Mouse (Mus musculus) embryo, embryonic 10 days (tissue): ENCODE results near the gene Rell1.
A peak's percentile ranks its signal among the peaks of the same experiment; 100 is the strongest.

Source experiments
- DNase-seq: peaks from one replicate; pipeline ENCODE4 v3.0.0-alpha.2; 2015; ENCODE audit warnings: low spot score

Rell1 gene

DNA sequence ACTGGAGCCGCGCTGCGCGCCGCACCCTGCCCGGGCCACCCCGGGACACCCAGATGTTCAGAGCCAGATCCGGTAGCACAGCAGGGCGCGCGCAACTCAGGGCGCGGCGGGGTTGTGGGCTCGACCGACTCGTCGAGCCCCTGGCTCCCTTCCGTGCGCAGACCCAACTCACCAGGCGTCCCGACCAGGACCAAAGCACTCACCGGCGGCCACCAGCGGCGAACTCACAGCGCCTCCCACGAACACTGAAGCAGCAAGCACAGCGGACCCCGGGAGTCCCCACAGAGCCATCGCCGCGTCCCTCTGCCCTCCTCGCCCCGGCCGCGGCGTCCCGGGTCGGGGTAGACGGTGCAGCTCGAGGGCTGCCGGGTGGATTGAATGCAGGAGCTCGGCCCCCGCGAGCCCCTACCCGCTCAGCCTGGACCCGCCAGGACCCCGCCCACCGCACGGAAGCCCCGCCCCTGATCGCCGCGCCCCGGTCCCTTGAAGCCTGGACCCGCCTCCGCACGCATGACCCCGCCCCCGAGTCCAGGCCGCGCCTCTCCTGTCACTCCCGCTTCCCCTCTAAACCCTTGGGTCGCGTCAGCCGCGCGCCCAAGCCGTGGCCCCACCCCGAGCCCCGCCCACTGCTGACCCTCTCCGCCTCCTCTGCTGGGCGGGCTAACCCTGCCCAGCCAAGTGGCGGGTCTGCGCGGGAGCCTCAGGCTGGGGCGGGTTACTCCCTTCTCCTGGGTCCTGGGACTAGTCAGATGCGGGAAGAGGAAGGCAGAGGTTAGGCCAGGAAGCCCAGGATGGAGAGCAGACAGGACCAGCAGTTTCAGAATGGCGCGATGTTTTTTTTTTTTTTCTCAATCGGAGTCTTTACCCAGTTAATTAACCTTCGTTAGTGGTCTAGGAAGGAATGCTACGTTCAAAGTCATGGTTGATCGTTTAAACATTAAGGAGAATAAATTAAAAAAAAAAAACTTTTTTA, at the start of gene Rell1:
Gene Rell1, minus strand, starts transcription at position 455 of the 973 bp plus-strand sequence.
- DNase-seq = peak; percentile 98

DNA sequence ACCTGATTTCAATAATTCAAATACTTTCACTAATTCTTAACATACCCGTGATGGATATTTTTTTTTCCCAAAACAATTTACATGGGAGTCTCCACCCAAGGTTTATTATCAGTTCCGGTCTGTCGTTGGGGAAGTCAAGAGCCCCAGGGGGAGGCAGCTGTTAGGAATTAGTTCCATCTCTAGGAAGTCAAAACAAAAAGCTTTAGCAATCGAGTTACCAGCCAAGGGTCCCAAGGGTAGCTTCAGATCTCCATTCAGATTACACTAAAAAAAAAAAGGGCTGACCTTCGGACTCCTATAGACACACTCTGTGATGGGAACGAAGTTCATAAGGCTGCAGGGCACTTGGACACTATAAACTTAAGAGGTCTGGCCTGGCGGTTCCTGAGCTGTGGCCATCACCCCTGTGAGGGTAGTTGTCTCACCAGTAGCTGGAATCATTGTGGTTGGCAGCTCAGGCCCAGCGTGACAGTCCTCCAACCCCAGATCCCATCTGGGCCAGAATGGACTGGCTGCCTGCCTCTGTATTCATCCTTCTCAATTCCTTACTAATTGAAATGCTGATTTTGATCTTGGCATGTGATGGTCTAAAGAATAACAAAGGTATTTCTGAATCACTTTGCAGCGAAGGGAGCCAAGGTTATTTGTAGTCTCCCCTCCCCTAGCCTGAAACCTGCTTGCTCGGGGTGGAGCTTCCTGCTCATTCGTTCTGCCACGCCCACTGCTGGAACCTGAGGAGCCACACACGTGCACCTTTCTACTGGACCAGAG, 44.1 kb upstream of the Rell1 start:
- peak; percentile 21 for DNase-seq

DNA sequence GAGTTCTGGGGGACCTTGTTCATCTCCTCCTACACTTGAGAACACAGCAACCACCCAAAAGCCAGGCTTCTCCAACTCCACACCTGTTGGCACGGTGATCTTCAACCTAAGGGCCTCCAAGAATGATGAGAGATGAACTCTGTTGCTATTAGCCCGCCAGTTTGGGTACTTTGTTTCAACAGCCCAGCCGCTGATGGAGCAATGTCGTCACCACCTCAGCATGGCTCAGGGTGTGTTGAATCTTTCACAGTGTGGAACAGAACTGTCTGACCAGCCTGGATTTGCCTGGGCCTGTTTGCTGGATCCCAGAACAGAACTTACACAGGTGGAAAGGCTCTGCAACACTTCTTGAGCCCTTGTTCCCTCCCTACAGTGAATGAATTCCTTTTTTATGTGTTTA, 37.9 kb upstream of the Rell1 start:
- no peak for DNase-seq

DNA sequence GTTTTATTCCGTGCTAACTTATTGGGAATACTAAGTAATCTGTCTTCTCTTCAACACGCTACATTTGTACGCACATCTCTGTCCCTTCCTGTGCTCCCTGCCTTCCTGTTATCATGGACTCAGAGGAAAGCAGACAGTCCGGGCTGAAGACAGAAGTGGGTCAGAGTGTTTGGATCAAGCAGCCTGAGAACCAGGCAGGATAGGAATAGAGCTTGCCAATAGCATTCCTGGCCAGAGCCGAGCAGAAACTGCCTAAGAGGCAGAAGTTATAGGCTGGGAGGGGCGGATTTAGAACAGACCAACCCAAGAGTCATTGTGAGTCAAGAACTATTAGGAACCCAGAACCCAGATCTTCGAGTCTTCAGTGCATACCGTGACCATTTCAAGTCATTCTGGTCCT, 34.6 kb upstream of the Rell1 start:
- DNase-seq = no peak

DNA sequence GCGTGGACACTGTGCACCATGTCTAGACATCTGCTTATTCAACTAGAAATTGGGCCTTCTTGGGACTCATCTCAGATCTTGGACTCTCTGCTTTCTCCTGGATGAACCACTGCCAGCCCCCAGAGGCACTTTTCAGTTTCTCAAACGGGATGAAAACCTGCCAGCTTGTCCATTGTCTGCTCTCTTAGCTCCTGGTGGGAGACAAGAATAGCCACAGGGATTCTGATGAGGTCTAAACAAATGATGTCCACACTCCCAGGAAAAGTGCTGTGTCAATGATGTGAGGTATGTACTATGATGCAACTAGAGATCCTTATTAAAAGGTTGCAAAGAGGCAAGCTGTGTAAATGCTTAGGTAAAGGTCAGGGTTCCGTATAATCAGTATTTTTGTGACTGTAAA, 25.2 kb upstream of the Rell1 start:
- no peak for DNase-seq

DNA sequence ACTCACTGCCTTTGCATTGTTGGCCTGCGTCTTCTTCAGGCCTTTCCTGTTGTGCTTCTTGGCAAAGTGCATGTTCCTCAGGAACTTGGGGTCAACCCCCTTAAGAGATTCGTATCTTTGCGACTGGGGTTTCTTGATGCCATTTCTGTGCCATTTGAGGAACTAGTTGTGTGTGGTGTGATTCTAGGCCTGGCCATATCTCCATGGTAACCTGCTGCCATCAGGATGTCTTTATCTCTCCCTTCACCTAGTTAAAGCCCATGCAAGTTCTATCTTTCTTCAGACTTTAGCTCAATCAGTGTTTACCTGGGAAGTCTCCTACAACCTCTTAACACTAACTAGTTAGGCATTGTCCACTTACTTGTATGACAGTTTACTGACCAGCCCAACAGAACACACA, 22.0 kb upstream of the Rell1 start:
- DNase-seq = no peak

DNA sequence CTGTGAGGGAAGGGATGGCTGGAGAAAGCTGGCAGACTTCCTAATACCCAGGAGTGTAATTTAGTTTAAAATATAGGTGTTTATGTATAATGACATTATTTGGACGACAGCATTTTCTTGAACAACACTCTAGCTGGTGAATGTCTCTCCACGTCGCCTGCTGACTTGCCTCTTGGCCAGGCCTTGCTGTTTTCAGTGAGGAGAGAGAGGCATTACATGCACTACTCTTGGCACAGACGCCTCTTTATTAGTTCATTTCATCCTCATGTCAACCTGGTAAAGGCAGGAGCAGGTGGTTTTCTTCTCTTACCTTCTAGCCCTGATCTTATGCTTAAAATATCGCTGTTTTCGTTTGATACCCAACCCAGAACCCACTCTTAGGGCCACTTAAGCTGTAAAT, 17.6 kb upstream of the Rell1 start:
- no peak for DNase-seq

DNA sequence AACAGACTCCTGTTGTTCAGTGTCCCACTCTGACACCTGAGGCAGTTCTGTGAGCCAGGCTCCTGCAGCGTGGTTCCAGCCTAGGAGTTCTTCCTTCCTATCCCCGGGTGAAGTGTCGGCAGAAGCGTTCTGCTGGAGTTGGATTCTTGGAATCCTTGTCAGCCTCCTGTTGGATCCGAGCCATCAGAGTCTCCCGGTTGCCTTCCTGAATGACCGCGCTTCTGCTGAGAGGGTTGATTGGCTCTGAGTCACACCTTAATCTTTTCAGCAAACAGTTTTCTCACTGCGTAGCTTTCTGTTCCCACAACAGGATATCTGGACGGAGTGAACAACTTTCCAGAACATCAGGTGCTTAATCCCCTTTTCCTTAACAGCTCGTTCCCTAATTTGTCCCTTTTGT, 13.6 kb upstream of the Rell1 start:
- DNase-seq = no peak

DNA sequence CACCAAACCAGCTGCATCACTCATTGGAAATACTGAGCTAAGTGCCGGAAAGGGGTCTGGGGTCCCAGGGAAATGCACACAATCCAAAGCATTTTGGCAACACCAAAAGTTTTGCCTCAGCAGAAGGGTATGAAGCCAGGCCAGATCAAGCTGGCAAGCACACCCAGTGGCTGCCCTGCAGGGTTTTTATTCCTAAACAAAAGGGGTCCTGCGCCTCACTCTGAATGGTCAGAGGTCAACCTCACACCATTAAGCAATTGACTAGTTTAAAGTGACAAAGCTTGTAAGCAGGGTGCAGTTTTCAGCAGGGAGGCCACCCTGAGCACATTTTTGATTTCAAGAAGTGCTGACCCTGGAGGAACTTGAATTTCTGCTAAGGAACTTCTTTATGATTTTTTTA, 2.3 kb upstream of the Rell1 start:
- peak; percentile 65 for DNase-seq

DNA sequence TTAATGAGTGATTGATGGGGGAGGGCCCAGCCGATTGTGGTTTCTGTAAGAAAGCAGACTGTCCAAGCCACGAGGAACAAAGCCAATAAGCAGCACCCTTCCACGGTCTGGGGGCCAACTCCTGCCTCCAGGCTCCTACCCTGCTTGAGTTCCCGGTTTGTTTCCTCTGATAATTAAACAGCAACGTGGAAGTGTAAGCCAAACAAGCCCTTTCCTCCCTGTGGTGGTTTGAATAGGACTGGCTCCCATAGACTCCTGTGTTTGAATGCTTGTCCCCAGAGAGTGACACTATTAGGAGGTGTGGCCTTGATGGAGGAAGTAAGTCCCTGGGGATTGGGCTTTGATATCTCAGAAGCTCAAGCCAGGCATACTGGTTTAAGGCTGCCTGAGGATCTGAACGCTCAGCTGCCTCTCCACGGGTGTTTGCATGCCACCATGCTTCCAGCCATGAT, 1.6 kb upstream of the Rell1 start:
- DNase-seq = peak; percentile 59

DNA sequence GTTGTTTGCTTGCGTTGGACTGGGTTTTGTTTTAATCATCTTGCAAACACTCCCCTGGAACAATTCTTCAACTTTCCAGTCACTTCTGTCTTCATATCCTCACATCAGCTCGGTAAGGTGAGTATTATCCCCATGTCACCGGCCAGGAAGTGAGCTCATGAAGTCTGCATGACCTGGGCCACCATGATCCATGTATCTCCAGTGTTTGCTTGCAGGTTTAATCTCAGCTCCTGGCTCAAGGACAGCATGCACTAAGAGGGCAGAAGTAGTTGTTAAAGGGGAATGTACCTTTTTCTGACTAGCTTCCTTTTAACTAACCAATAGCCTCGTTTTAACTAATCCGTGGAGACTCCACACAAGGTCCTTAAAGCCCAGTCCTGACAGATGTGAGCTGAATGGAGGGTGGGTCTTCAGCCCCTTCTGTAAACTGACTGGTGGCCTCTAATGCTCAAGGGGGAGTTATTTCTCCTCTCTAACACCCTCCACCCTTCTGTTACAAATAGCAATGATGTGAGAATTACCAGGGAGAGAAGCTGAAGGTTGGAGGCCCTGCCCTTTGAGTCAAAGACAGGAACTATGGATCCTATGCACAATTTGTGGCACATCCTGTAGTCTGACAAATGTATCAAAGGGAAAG, 897 bp upstream of the Rell1 start:
- DNase-seq = peak; percentile 35

DNA sequence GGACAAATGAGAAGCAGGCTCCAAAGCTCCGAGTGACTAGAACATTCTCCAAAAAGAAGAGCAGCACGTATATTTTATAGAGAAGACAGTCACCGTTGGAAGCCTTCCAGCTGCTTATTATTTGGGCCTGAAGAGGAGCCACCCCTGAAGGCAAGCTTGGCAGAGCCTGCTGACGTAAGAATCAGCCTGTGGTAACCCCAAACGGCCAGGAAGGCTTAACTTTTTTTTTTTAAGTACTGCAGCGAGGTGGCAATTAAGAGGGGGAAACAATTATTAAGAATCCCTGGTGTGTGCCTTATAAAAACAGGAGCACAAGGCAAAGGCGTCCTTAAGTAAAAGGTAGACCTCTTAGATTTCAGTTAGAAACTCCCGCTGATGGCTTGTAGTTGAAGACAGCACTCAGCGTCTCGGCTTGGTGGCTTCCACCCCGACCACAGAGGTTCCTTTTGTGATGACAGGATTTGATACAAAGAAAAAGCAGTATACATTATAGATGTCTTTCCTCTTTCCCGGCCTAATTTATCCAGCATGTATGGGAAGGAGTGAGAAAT, 1.0 kb downstream of the Rell1 start:
- DNase-seq = no peak

DNA sequence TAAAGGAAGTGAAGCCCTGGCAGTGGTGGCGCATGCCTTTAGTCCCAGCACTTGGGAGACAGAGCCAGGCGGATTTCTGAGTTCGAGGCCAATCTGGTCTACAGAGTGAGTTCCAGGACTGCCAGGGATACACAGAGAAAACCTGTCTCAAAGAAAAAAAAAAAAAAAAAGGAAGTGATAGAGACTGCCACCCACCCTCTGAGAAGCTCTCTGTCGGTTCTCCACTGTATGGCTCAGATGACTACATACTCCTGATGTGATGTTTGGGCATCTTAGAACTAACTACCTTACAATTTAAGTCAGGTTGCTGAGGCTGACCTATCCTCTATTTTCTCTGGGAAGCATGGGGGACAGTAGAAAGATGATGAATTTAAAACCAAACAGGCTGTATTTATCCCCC, 2.3 kb downstream of the Rell1 start:
- no peak for DNase-seq

DNA sequence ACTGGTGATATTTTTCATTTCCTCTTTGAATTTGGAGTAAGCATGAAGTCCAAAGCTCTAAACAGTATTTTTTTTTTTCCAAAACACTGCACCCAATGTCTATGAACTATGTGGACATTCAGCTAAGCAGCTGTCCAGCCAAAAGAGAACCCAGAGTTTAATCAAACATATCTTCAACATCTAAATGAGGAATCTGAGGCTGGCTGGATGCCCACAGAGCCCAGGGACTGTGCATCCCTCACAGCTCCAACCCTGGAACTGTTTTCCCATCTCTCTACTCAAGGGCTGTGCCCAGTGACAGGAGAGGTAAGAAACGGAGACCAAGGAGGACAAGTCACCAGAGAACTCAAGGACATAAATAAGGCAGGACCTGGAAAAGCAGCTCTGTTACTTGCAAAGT, 2.8 kb downstream of the Rell1 start:
- DNase-seq = no peak

DNA sequence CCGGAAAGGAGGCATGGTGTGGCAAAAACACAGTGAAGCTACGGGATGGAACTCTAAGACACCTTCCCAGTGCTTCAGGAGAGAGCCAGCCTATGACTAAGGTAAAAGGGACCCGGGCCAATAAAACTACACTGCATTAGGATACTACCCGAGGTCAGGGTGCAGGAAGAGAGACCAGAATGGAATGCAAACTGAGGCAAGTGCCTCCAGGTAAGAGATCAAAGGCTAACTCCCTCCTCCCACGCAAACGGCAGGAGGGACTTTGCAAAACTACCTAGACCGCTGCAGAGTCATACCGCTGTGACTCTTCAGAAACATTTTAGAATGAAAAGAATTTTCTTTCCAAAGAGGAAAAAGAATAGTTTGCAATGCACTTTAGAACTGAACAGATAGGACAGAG, 4.1 kb downstream of the Rell1 start:
- DNase-seq = no peak

DNA sequence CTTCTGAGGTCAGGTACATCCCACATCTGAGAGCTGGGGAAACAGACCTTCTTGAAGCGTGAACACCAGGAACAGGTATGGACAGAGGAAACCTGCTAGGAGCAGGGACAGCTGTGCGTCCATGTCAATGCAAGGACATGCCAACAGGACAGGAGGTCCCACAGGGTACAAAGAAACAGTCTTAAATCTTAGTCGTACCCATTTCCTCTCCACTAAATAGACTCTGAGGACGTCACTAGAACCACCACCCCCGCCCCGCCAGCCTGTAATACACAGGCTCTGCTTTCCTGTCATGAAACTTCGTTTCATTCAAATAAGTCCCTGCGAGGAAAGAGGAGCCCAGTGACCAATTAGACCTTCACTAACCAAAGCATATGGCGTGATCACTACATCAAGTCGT, 7.0 kb downstream of the Rell1 start:
- no peak for DNase-seq

DNA sequence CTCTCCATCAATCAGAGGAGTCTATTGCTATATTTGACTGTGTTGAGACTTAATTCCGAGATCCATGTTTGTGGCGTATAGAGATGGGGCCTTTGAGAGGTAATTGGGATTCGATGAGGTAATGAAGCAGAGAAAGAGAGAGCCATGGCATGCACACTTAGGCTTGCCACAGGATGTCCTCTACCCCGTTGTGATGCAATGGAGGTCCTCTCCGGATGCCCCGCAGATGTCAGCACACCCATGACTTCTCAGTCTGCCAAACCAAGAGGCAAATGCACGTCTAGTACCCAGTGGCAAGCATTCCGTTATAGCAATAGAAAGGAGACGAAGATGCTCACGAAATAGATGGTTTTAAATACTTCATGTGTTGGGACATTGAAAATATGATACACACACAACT, 8.1 kb downstream of the Rell1 start:
- no peak for DNase-seq

DNA sequence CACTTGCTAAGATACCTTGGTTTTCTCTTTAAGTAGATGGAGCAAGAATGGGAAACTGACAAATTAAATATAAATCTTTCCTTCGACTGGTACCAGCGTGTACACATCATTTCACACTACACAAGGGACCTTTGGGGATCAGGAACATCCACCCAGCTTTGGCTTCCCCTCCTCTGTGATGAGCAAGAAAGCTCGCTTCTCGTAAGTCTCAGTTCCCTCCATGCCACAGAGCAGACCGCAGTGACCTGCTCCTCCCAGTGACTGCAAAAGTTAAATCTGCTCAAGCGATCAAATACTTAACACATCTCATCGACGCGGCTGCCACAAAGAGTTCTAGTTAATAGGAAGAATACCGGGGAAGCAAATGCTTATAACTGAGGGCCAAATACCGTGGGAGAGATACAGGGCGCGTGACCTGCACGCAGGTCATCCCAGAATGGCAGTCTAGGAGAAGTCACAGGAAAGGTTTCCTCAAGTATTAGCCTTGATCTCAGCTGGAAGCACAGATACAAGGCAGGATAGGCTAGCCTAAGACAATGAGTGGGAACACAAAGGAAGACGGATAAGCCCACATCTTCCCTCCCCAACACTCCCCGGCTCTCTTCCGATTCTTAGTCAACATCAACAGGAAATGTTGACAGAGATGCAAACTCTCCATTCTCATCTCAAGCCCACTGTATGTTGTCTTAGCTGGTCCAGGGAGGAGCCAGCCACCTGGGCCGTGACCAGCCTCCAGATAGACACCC, 9.6 kb downstream of the Rell1 start:
- DNase-seq = no peak

DNA sequence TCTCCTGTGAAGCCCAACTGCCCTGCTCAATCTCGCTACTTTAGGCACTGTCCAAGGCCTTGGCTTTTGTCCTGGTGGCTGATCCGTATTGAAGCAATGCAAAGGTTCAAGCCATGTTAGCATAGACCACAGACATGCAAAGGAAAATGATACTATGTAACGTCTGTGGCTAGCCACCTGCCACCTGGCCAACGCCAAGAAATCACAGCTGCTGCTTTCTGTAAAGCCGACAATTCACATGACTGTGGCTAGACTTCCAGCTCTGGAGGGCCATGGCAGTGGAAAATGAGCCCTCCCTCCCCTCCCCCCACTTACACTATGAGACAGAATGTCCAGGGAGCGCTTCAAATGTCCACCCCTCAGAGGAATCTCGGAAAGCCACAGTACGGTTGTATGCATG, 11.1 kb downstream of the Rell1 start:
- DNase-seq = no peak

DNA sequence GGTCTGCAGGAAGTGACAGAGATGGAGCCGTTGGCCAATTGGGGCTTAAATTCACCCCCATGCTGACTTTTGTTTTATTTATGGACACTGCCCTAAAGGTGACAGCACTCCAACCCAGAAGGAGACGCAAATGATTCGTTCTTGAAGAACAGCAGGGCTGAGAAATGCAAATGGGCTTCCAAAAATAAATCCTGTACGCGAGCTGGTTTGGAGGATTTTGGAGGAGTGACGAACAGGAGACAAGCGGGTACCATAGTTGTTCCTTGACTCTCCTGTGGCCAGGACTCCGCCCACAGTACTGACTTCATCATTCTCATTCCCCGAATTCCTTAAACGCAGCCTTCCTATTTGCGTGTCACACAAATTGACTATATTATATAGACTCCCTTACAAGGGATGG, 12.3 kb downstream of the Rell1 start:
- no peak for DNase-seq

DNA sequence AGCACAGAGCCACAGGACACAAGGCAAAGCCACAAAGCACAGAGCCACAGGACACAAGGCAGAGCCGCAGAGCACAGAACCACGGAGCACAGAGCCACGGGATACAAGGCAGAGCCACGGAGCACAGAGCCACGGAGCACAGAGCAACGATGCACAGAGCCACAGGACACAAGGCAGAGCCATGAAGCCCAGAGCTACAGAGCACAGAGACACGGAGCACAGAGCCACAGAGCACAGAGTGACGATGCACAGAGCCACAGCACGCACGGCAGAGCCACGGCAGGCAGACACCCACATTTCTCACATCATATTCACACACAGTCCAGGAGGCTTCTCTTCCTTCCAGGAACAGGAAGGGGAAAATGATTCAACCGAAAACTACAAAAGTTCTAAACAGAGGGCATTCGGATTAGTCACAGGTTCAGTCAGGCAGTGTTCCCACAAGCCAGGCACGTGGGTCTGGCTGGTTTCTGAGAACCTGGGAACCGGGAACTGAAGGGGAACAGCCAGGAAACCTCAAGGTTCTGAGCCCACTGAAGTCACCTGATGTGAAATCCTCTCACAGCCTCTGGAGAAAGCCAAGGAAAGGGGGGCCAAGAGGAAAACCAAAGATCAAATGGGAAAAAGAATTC, 15.2 kb downstream of the Rell1 start:
- no peak for DNase-seq
